In genomic region chr10:67186489-67186888, GRCm38 (mm10) we compare ENCODE assay signal across 8 mouse cellular contexts.
DNase-seq lines count a peak whose midpoint lies in the region; ATAC-seq and TF ChIP-seq lines count a peak whose summit lies in the region.

No protein-coding gene starts in this region.

- intact Hi-C loops in heart, postnatal 36 days (cut with DNase I): loop anchor here (2.0 to 5.0 kb wide), 7 partner anchors 18 to 184 kb away; partner anchors contain the start of genes Jmjd1c, Nrbf2 and Reep3
- intact Hi-C loops in left cerebral cortex, postnatal 10 days (cut with DNase I): no loop called here

- H3K27ac ChIP-seq in heart, embryonic 13.5 days (replicated peaks): peak overlapping the region; percentile 98
- H3K27ac ChIP-seq in forebrain, embryonic 15.5 days (replicated peaks): peak overlapping the region; percentile 97
- peak overlapping the region; percentile 77 for H3K27ac ChIP-seq in liver, embryonic 16.5 days (ENCODE audit: low read length)

- H3K4me1 ChIP-seq in heart, embryonic 13.5 days: peaks cover 39% of the 10 kb centered on the region
- peaks cover 73% of the 10 kb centered on the region for H3K4me1 ChIP-seq in E14TG2a.4 (replicated peaks; ENCODE audit: low read depth, low read length)
- peaks cover 33% of the 10 kb centered on the region for H3K4me1 ChIP-seq in forebrain, embryonic 15.5 days
- peaks cover 25% of the 10 kb centered on the region for H3K4me1 ChIP-seq in liver, embryonic 16.5 days (ENCODE audit: control insufficient read depth, low read depth, low read length)

- H3K4me3 ChIP-seq in heart, embryonic 13.5 days: peak overlapping the region; percentile 64
- peak overlapping the region; percentile 69 for H3K4me3 ChIP-seq in E14TG2a.4 (replicated peaks; ENCODE audit: low read length)
- peak overlapping the region; percentile 49 for H3K4me3 ChIP-seq in forebrain, embryonic 15.5 days
- H3K4me3 ChIP-seq in liver, embryonic 16.5 days (ENCODE audit: low read depth, low read length): peak overlapping the region; percentile 62

- H3K27me3 ChIP-seq in heart, embryonic 13.5 days (replicated peaks): no peaks in the 10 kb centered on the region
- H3K27me3 ChIP-seq in E14TG2a.4 (ENCODE audit: insufficient read depth, low read length): no peaks in the 10 kb centered on the region
- H3K27me3 ChIP-seq in forebrain, embryonic 15.5 days: no peaks in the 10 kb centered on the region
- no peaks in the 10 kb centered on the region for H3K27me3 ChIP-seq in liver, embryonic 16.5 days (ENCODE audit: control insufficient read depth, insufficient read depth, low read depth, low read length)

- no peak for TF ChIP-seq CTCF in E14TG2a.4 (conservative IDR thresholded peaks at IDR 0.05; ENCODE audit: low read length)

- H3K4me2 ChIP-seq in heart, embryonic 13.5 days: peak overlapping the region; percentile 74
- peak overlapping the region; percentile 52 for H3K4me2 ChIP-seq in forebrain, embryonic 15.5 days (replicated peaks)
- H3K4me2 ChIP-seq in liver, embryonic 16.5 days (ENCODE audit: low read depth, low read length): peak overlapping the region; percentile 73

- no peaks in the 10 kb centered on the region for H3K9me3 ChIP-seq in heart, embryonic 13.5 days
- no peaks in the 10 kb centered on the region for H3K9me3 ChIP-seq in E14TG2a.4 (ENCODE audit: low read length)
- no peaks in the 10 kb centered on the region for H3K9me3 ChIP-seq in forebrain, embryonic 15.5 days
- H3K9me3 ChIP-seq in liver, embryonic 16.5 days (replicated peaks; ENCODE audit: control insufficient read depth, low read length): no peaks in the 10 kb centered on the region

- H3K36me3 ChIP-seq in heart, embryonic 13.5 days: peaks cover 17% of the 10 kb centered on the region
- H3K36me3 ChIP-seq in E14TG2a.4 (ENCODE audit: insufficient read depth, low read length): peaks cover 8% of the 10 kb centered on the region
- H3K36me3 ChIP-seq in forebrain, embryonic 15.5 days: no peaks in the 10 kb centered on the region
- peaks cover 3% of the 10 kb centered on the region; the same call in 1 of the 2 replicates for H3K36me3 ChIP-seq in liver, embryonic 16.5 days (ENCODE audit: control insufficient read depth, insufficient read depth)

- DNase-seq in heart, postnatal 36 days: no peak
- no peak for DNase-seq in layer of hippocampus, adult 18-20 months (ENCODE audit: low spot score in 2 of 2)
- DNase-seq in embryo, embryonic 10 days (ENCODE audit: low spot score): no peak
- no peak for DNase-seq in left cerebral cortex, postnatal 10 days (ENCODE audit: extremely low spot score in 1 of 2, low spot score in 2 of 2)

- H3K9ac ChIP-seq in heart, embryonic 13.5 days: peak overlapping the region; percentile 82
- H3K9ac ChIP-seq in forebrain, embryonic 15.5 days (replicated peaks): 0 out of 2 replicates have a peak overlapping the region, but pooled peaks have one; percentile 32
- peak overlapping the region; percentile 61 for H3K9ac ChIP-seq in liver, embryonic 16.5 days (ENCODE audit: low read depth, low read length)

- no peak for ATAC-seq in heart, embryonic 13.5 days (ENCODE audit: extremely low read depth, insufficient number of reproducible peaks, low FRiP score, low TSS enrichment)
- ATAC-seq in forebrain, embryonic 15.5 days (replicated peaks): no peak
- no peak for ATAC-seq in liver, embryonic 16.5 days (ENCODE audit: low read depth)

Comparison
In these comparisons a context has a peak if more than half of its experiments do, and no peak if none do; other contexts are left out.
1. H3K9ac ChIP-seq: peak in every context shown above with its lines; median percentile 82 in heart, embryonic 13.5 days; 61 in liver, embryonic 16.5 days; 32 in forebrain, embryonic 15.5 days.